Comparison of ENCODE assay signal across 8 mouse cellular contexts in the genomic region with DNA sequence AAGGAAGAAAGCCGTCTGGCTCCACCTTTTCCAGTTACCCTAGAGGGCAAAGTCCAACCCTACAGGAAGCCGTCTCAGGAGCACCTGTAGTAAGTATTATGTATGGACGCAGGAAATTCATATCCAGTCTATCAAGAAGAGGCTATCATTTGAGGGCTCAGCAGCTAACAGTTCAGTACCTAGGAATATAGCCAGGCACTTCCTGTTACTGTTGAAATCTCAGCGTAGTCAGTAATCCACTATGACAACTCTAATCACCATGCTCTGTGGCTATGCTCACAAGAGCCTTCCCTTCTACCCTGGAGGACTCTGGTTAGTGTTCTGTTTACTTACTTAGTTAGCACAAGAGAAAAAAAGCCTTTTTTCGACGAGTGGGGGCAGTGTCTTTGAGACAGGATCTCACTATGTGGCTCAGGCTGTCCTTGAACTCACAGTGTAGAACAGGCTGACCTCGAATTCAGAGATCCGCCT. TPM values are rescaled to one million over a fixed set of nuclear protein-coding genes. Genes with fewer than 3 reads are reported as not detected.
DNase-seq lines count a peak whose midpoint lies in the region; ATAC-seq and TF ChIP-seq lines count a peak whose summit lies in the region.

No protein-coding gene starts in this region.

- H3K9me3 ChIP-seq in heart, postnatal 0 days (replicated peaks; ENCODE audit: control insufficient read depth, low read length) = no peaks in the 10 kb centered on the region
- H3K9me3 ChIP-seq in G1E (replicated peaks) = no peaks in the 10 kb centered on the region
- no peaks in the 10 kb centered on the region for H3K9me3 ChIP-seq in forebrain, embryonic 12.5 days
- no peaks in the 10 kb centered on the region for H3K9me3 ChIP-seq in liver, embryonic 16.5 days (replicated peaks; ENCODE audit: control insufficient read depth, low read length)

- no peak for TF ChIP-seq EP300 in heart, postnatal 0 days (IDR thresholded peaks at IDR 0.05; ENCODE audit: low read depth)

- H3K27ac ChIP-seq in heart, postnatal 0 days (ENCODE audit: low read depth) = no peak overlapping the region
- no peak overlapping the region for H3K27ac ChIP-seq in forebrain, embryonic 12.5 days
- no peak overlapping the region; the same call in 1 of the 2 replicates for H3K27ac ChIP-seq in liver, embryonic 16.5 days (ENCODE audit: low read length)

- H3K4me1 ChIP-seq in heart, postnatal 0 days (ENCODE audit: control insufficient read depth, insufficient read depth) = peaks cover 17% of the 10 kb centered on the region
- peaks cover 55% of the 10 kb centered on the region for H3K4me1 ChIP-seq in G1E (ENCODE audit: insufficient read depth, low read depth, low read length)
- peaks cover 20% of the 10 kb centered on the region for H3K4me1 ChIP-seq in forebrain, embryonic 12.5 days
- H3K4me1 ChIP-seq in liver, embryonic 16.5 days (ENCODE audit: control insufficient read depth, low read depth, low read length) = peaks cover 26% of the 10 kb centered on the region

- peak overlapping the region; percentile 90; the same call in 1 of the 2 replicates for H3K9ac ChIP-seq in heart, postnatal 0 days (replicated peaks; ENCODE audit: low read depth, low read length)
- no peak overlapping the region for H3K9ac ChIP-seq in forebrain, embryonic 12.5 days
- peak overlapping the region; percentile 89 for H3K9ac ChIP-seq in liver, embryonic 16.5 days (ENCODE audit: low read depth, low read length)

- H3K4me3 ChIP-seq in heart, postnatal 0 days (ENCODE audit: low read depth, low read length) = peak overlapping the region; percentile 97; the same call in 1 of the 2 replicates
- H3K4me3 ChIP-seq in G1E (ENCODE audit: low read depth, low read length) = peak overlapping the region; percentile 94
- peak overlapping the region; percentile 93 for H3K4me3 ChIP-seq in forebrain, embryonic 12.5 days (replicated peaks)
- peak overlapping the region; percentile 91 for H3K4me3 ChIP-seq in liver, embryonic 16.5 days (ENCODE audit: low read depth, low read length)

- TF ChIP-seq CTCF in heart, postnatal 0 days (IDR thresholded peaks at IDR 0.05; ENCODE audit: low read depth) = no peak
- no peak for TF ChIP-seq CTCF in G1E (IDR thresholded peaks at IDR 0.05; ENCODE audit: low read depth, low read length)

- ATAC-seq in heart, postnatal 0 days (ENCODE audit: insufficient read depth, low read depth) = no peak
- ATAC-seq in G1E (ENCODE audit: extremely low read depth, insufficient number of reproducible peaks, low FRiP score, poor library complexity, severe bottlenecking) = no peak
- no peak for ATAC-seq in forebrain, embryonic 12.5 days (ENCODE audit: low FRiP score)
- ATAC-seq in liver, embryonic 16.5 days (ENCODE audit: low read depth) = no peak
- no peak for ATAC-seq in monocyte, adult 5-6 weeks (replicated peaks; ENCODE audit: insufficient number of reproducible peaks, low FRiP score, low TSS enrichment, poor library complexity, severe bottlenecking)

- intact Hi-C loops in heart, postnatal 36 days (cut with DNase I) = loop anchor here (5.0 kb wide), 5 partner anchors 159 to 374 kb away; a partner anchor contains a TSS

- H3K36me3 ChIP-seq in heart, postnatal 0 days (replicated peaks; ENCODE audit: control insufficient read depth, insufficient read depth, low read length) = peaks cover 9% of the 10 kb centered on the region; the same call in 1 of the 2 replicates
- peaks cover 62% of the 10 kb centered on the region for H3K36me3 ChIP-seq in G1E (replicated peaks)
- H3K36me3 ChIP-seq in forebrain, embryonic 12.5 days (replicated peaks) = peaks cover 7% of the 10 kb centered on the region
- H3K36me3 ChIP-seq in liver, embryonic 16.5 days (ENCODE audit: control insufficient read depth, insufficient read depth) = no peaks in the 10 kb centered on the region

- no peaks in the 10 kb centered on the region for H3K27me3 ChIP-seq in heart, postnatal 0 days (ENCODE audit: control insufficient read depth, insufficient read depth, low read length)
- no peaks in the 10 kb centered on the region for H3K27me3 ChIP-seq in G1E (ENCODE audit: insufficient read depth, low read length)
- H3K27me3 ChIP-seq in forebrain, embryonic 12.5 days = no peaks in the 10 kb centered on the region
- no peaks in the 10 kb centered on the region for H3K27me3 ChIP-seq in liver, embryonic 16.5 days (ENCODE audit: control insufficient read depth, insufficient read depth, low read depth, low read length)

- WGBS in heart, postnatal 0 days = 48% methylated on average over 8 of the region's 8 CpGs
- WGBS in forebrain, embryonic 12.5 days = 66% methylated on average over 8 of the region's 8 CpGs
- 32% methylated on average over 8 of the region's 8 CpGs for WGBS in liver, embryonic 16.5 days (ENCODE audit: insufficient replicate concordance)

- H3K4me2 ChIP-seq in heart, postnatal 0 days (ENCODE audit: low read depth, low read length) = peak overlapping the region; percentile 98
- H3K4me2 ChIP-seq in forebrain, embryonic 12.5 days = peak overlapping the region; percentile 92
- H3K4me2 ChIP-seq in liver, embryonic 16.5 days (ENCODE audit: low read depth, low read length) = peak overlapping the region; percentile 88

- no peak for DNase-seq in heart, postnatal 0 days (ENCODE audit: low spot score)
- DNase-seq in heart, postnatal 36 days = no peak
- DNase-seq in G1E (ENCODE audit: low spot score) = no peak
- DNase-seq in cerebellum, postnatal 4 days (ENCODE audit: low spot score in 2 of 2) = no peak
- DNase-seq in testis, postnatal 14 days (ENCODE audit: low spot score) = no peak

RNA-seq across cellular contexts. Expression of a gene that starts 1.2 kb away (rescaled TPM):
- total RNA-seq in heart, postnatal 0 days (2014; rRNA removed; ENCODE audit: low replicate concordance) = 51.7 and 73.5 TPM in 2 replicates
- 33.4 and 35.7 TPM in 2 replicates for polyA plus RNA-seq in heart, postnatal 0 days (2015; fragmentation: Nextera tagmentation; extraction: Ambion mirVana)
- 10 to 100 TPM; 40.7 to 43.0 TPM for total RNA-seq in heart, postnatal 36 days (2021)
- total RNA-seq in G1E (2014; fragmentation: Nextera tagmentation) = 55.3 and 55.5 TPM in 2 replicates
- total RNA-seq in G1E (2017) = 34.3 and 46.8 TPM in 2 replicates
- polyA plus RNA-seq in G1E (2012) = 83.3 and 91.1 TPM in 2 replicates
- polyA plus RNA-seq in forebrain, embryonic 12.5 days (2016; fragmentation: Nextera tagmentation; extraction: Ambion mirVana) = 82.2 and 83.4 TPM in 2 replicates
- 26.3 and 27.6 TPM in 2 replicates for polyA plus RNA-seq in liver, embryonic 16.5 days (2015; fragmentation: Nextera tagmentation; extraction: Ambion mirVana)
- total RNA-seq in monocyte, adult 5-6 weeks (2017) = 24.3 to 35.1 TPM (median 30.6 TPM) in 3 replicates

RNA-seq across cellular contexts. Expression of a gene that starts 1.2 kb away (rescaled TPM):
- 20.2 and 29.5 TPM in 2 replicates for total RNA-seq in heart, postnatal 0 days (2014; rRNA removed; ENCODE audit: low replicate concordance)
- polyA plus RNA-seq in heart, postnatal 0 days (2015; fragmentation: Nextera tagmentation; extraction: Ambion mirVana) = 45.6 and 49.7 TPM in 2 replicates
- total RNA-seq in heart, postnatal 36 days (2021) = 10 to 100 TPM; 28.6 to 30.0 TPM
- total RNA-seq in G1E (2014; fragmentation: Nextera tagmentation) (40.3 and 45.4 TPM in 2 replicates), G1E (2017) (84.5 and 95.8 TPM in 2 replicates)
- polyA plus RNA-seq in G1E (2012) = 8.7 and 17.8 TPM in 2 replicates
- polyA plus RNA-seq in forebrain, embryonic 12.5 days (2016; fragmentation: Nextera tagmentation; extraction: Ambion mirVana) = 111 and 116 TPM in 2 replicates
- polyA plus RNA-seq in liver, embryonic 16.5 days (2015; fragmentation: Nextera tagmentation; extraction: Ambion mirVana) = 63.6 and 67.5 TPM in 2 replicates
- 36.2 to 49.5 TPM (median 42.3 TPM) in 3 replicates for total RNA-seq in monocyte, adult 5-6 weeks (2017)

RNA-seq across cellular contexts. Expression of a gene that starts 39.0 kb away (rescaled TPM):
- total RNA-seq in heart, postnatal 0 days (2014; rRNA removed; ENCODE audit: low replicate concordance) = 8.5 and 26.8 TPM in 2 replicates
- 5.5 and 5.7 TPM in 2 replicates for polyA plus RNA-seq in heart, postnatal 0 days (2015; fragmentation: Nextera tagmentation; extraction: Ambion mirVana)
- 10 to 100 TPM; 62.1 to 66.7 TPM for total RNA-seq in heart, postnatal 36 days (2021)
- total RNA-seq in G1E (2014; fragmentation: Nextera tagmentation) = not detected in 2 replicates
- total RNA-seq in G1E (2017) = not detected in 2 replicates
- 0.13 TPM in 1 of 2 replicates, not detected in the other for polyA plus RNA-seq in G1E (2012)
- 0.32 TPM in 1 of 2 replicates, not detected in the other for polyA plus RNA-seq in forebrain, embryonic 12.5 days (2016; fragmentation: Nextera tagmentation; extraction: Ambion mirVana)
- 0.20 TPM in 1 of 2 replicates, not detected in the other for polyA plus RNA-seq in liver, embryonic 16.5 days (2015; fragmentation: Nextera tagmentation; extraction: Ambion mirVana)
- not detected in 3 replicates for total RNA-seq in monocyte, adult 5-6 weeks (2017)
